Mouse (Mus musculus): ENCODE data around the gene Tjp1. TPM values are rescaled to one million over a fixed set of nuclear protein-coding genes. Genes with fewer than 3 reads are reported as not detected.

Gene Tjp1
- polyA plus RNA-seq, 1 experiment from 2014 or later = 18.7 TPM

- Histone ChIP-seq H3K4me2 (no peak overlapping the region), H3K27ac (no peak overlapping the region), H3K9ac (no peak overlapping the region), H3K4me3 (no peak overlapping the region), H3K9me3 (no peaks in the 10 kb centered on the region), H3K36me3 (no peaks in the 10 kb centered on the region), H3K4me1 (peaks cover 15% of the 10 kb centered on the region; the same call in 1 of the 2 replicates), H3K27me3 (no peaks in the 10 kb centered on the region)
- 66% methylated on average over 10 of the region's 10 CpGs for WGBS
- ATAC-seq (ENCODE audit: insufficient number of reproducible peaks, insufficient read depth, low FRiP score, low TSS enrichment, low read depth) = no peak
These were observed 144.9 kb downstream of the Tjp1 start for GRCm38 (mm10) chr7:65382515-65383283.

- no peaks in the 10 kb centered on the region for H3K9me3 ChIP-seq
These were observed 145.7 kb downstream of the Tjp1 start for GRCm38 (mm10) chr7:65381896-65382295.

GRCm38 (mm10) chr7:65380716-65381115 is 146.9 kb downstream of the Tjp1 start:
- Histone ChIP-seq H3K27ac (no peak overlapping the region), H3K9me3 (no peaks in the 10 kb centered on the region), H3K4me3 (no peak overlapping the region), H3K4me1 (peaks cover 15% of the 10 kb centered on the region; the same call in 1 of the 2 replicates), H3K36me3 (no peaks in the 10 kb centered on the region), H3K27me3 (no peaks in the 10 kb centered on the region), H3K4me2 (no peak overlapping the region), H3K9ac (no peak overlapping the region)
- WGBS = 86% methylated on average over 9 of the region's 9 CpGs
- ATAC-seq (ENCODE audit: insufficient number of reproducible peaks, insufficient read depth, low FRiP score, low TSS enrichment, low read depth) = no peak

More at GRCm38 (mm10) chr7:65381896-65382295, 145.7 kb downstream of the Tjp1 start:
- WGBS = 49% methylated on average over 6 of the region's 6 CpGs
- no peak for ATAC-seq (ENCODE audit: insufficient number of reproducible peaks, insufficient read depth, low FRiP score, low TSS enrichment, low read depth)
- Histone ChIP-seq H3K4me1 (peaks cover 15% of the 10 kb centered on the region; the same call in 1 of the 2 replicates), H3K27me3 (no peaks in the 10 kb centered on the region), H3K4me3 (no peak overlapping the region), H3K9ac (no peak overlapping the region), H3K27ac (no peak overlapping the region), H3K4me2 (no peak overlapping the region), H3K36me3 (no peaks in the 10 kb centered on the region)

- no peak overlapping the region for H3K9ac ChIP-seq
- H3K9me3 ChIP-seq = no peaks in the 10 kb centered on the region
- H3K36me3 ChIP-seq = no peaks in the 10 kb centered on the region
- no peak for ATAC-seq (ENCODE audit: insufficient number of reproducible peaks, insufficient read depth, low FRiP score, low TSS enrichment, low read depth)
- H3K4me1 ChIP-seq = peaks cover 15% of the 10 kb centered on the region; the same call in 1 of the 2 replicates
- H3K27ac ChIP-seq = no peak overlapping the region
- H3K4me3 ChIP-seq = no peak overlapping the region
- no peak overlapping the region for H3K4me2 ChIP-seq
- 56% methylated on average over 9 of the region's 9 CpGs for WGBS
- H3K27me3 ChIP-seq = no peaks in the 10 kb centered on the region
These were observed 148.6 kb downstream of the Tjp1 start for GRCm38 (mm10) chr7:65378818-65379565.

GRCm38 (mm10) chr7:65377521-65377920 is 150.1 kb downstream of the Tjp1 start:
- H3K36me3 ChIP-seq = no peaks in the 10 kb centered on the region
- H3K9ac ChIP-seq = no peak overlapping the region
- no peaks in the 10 kb centered on the region for H3K27me3 ChIP-seq
- peaks cover 11% of the 10 kb centered on the region; the same call in 1 of the 2 replicates for H3K4me1 ChIP-seq
- no peaks in the 10 kb centered on the region for H3K9me3 ChIP-seq
- 84% methylated on average over 3 of the region's 3 CpGs for WGBS
- no peak overlapping the region for H3K4me3 ChIP-seq
- H3K4me2 ChIP-seq = no peak overlapping the region
- ATAC-seq (ENCODE audit: insufficient number of reproducible peaks, insufficient read depth, low FRiP score, low TSS enrichment, low read depth) = no peak
- H3K27ac ChIP-seq = no peak overlapping the region

GRCm38 (mm10) chr7:65375621-65376020 is 152.0 kb downstream of the Tjp1 start:
- WGBS = 81% methylated on average over 3 of the region's 3 CpGs

GRCm38 (mm10) chr7:65375176-65375575 is 152.4 kb downstream of the Tjp1 start:
- ATAC-seq (ENCODE audit: insufficient number of reproducible peaks, insufficient read depth, low FRiP score, low TSS enrichment, low read depth) = no peak
- H3K9me3 ChIP-seq = no peaks in the 10 kb centered on the region
- no peak overlapping the region for H3K4me2 ChIP-seq
- H3K9ac ChIP-seq = no peak overlapping the region
- no peak overlapping the region for H3K4me3 ChIP-seq
- H3K36me3 ChIP-seq = no peaks in the 10 kb centered on the region
- H3K4me1 ChIP-seq = 0 out of 2 replicates have a peak, but pooled peaks cover 9% of the 10 kb centered on the region
- H3K27me3 ChIP-seq = no peaks in the 10 kb centered on the region
- WGBS = 74% methylated on average over 8 of the region's 8 CpGs
- H3K27ac ChIP-seq = no peak overlapping the region

More at GRCm38 (mm10) chr7:65375621-65376020, 152.0 kb downstream of the Tjp1 start:
- Histone ChIP-seq H3K9me3 (no peaks in the 10 kb centered on the region), H3K27me3 (no peaks in the 10 kb centered on the region), H3K27ac (no peak overlapping the region), H3K4me3 (no peak overlapping the region), H3K4me1 (0 out of 2 replicates have a peak, but pooled peaks cover 9% of the 10 kb centered on the region), H3K9ac (no peak overlapping the region), H3K36me3 (no peaks in the 10 kb centered on the region), H3K4me2 (no peak overlapping the region)
- ATAC-seq (ENCODE audit: insufficient number of reproducible peaks, insufficient read depth, low FRiP score, low TSS enrichment, low read depth) = no peak

- Histone ChIP-seq H3K4me3 (no peak overlapping the region), H3K9me3 (no peaks in the 10 kb centered on the region), H3K27ac (no peak overlapping the region), H3K27me3 (no peaks in the 10 kb centered on the region), H3K9ac (no peak overlapping the region), H3K4me1 (peaks cover 12% of the 10 kb centered on the region), H3K4me2 (no peak overlapping the region), H3K36me3 (no peaks in the 10 kb centered on the region)
- ATAC-seq (ENCODE audit: insufficient number of reproducible peaks, insufficient read depth, low FRiP score, low TSS enrichment, low read depth) = no peak
- 74% methylated on average over 8 of the region's 8 CpGs for WGBS
These were observed 154.2 kb downstream of the Tjp1 start for GRCm38 (mm10) chr7:65373336-65373735.

GRCm38 (mm10) chr7:65371765-65372164 is 155.8 kb downstream of the Tjp1 start:
- peak overlapping the region; percentile 77 for H3K4me2 ChIP-seq
- no peaks in the 10 kb centered on the region for H3K36me3 ChIP-seq
- 48% methylated on average over 6 of the region's 6 CpGs for WGBS
- peaks cover 12% of the 10 kb centered on the region for H3K4me1 ChIP-seq
- ATAC-seq (ENCODE audit: insufficient number of reproducible peaks, insufficient read depth, low FRiP score, low TSS enrichment, low read depth) = no peak
- H3K9me3 ChIP-seq = no peaks in the 10 kb centered on the region
- peak overlapping the region; percentile 93 for H3K27ac ChIP-seq
- peak overlapping the region; percentile 84 for H3K4me3 ChIP-seq
- peak overlapping the region; percentile 82 for H3K9ac ChIP-seq
- no peaks in the 10 kb centered on the region for H3K27me3 ChIP-seq

GRCm38 (mm10) chr7:65370787-65371616 is 156.6 kb downstream of the Tjp1 start:
- Histone ChIP-seq H3K27me3 (no peaks in the 10 kb centered on the region), H3K9ac (peak overlapping the region; percentile 82), H3K27ac (peak overlapping the region; percentile 93), H3K4me3 (peak overlapping the region; percentile 84), H3K4me2 (peak overlapping the region; percentile 77), H3K9me3 (no peaks in the 10 kb centered on the region), H3K36me3 (no peaks in the 10 kb centered on the region), H3K4me1 (peaks cover 12% of the 10 kb centered on the region)
- peak; percentile 94 for ATAC-seq (ENCODE audit: insufficient number of reproducible peaks, insufficient read depth, low FRiP score, low TSS enrichment, low read depth)
- WGBS = under 1% methylated on average over 85 of the region's 92 CpGs

- Histone ChIP-seq H3K4me3 (peak overlapping the region; percentile 84), H3K27me3 (no peaks in the 10 kb centered on the region), H3K9ac (peak overlapping the region; percentile 82), H3K36me3 (no peaks in the 10 kb centered on the region), H3K4me2 (peak overlapping the region; percentile 77), H3K9me3 (no peaks in the 10 kb centered on the region), H3K27ac (peak overlapping the region; percentile 93), H3K4me1 (peaks cover 12% of the 10 kb centered on the region)
- WGBS = under 1% methylated on average over 37 of the region's 46 CpGs
- peak; percentile 64; the same call in 1 of the 2 replicates for ATAC-seq (ENCODE audit: insufficient number of reproducible peaks, insufficient read depth, low FRiP score, low TSS enrichment, low read depth)
These were observed 157.2 kb downstream of the Tjp1 start for GRCm38 (mm10) chr7:65370381-65370786.
